Mouse (Mus musculus): ENCODE results near the gene Commd3. TPM values are rescaled to one million over a fixed set of nuclear protein-coding genes. Genes with fewer than 3 reads are reported as not detected.

The Commd3 gene
- polyA plus RNA-seq (2014; fragmentation: Nextera tagmentation; extraction: Ambion mirVana) = 202 and 219 TPM in 2 replicates

DNA sequence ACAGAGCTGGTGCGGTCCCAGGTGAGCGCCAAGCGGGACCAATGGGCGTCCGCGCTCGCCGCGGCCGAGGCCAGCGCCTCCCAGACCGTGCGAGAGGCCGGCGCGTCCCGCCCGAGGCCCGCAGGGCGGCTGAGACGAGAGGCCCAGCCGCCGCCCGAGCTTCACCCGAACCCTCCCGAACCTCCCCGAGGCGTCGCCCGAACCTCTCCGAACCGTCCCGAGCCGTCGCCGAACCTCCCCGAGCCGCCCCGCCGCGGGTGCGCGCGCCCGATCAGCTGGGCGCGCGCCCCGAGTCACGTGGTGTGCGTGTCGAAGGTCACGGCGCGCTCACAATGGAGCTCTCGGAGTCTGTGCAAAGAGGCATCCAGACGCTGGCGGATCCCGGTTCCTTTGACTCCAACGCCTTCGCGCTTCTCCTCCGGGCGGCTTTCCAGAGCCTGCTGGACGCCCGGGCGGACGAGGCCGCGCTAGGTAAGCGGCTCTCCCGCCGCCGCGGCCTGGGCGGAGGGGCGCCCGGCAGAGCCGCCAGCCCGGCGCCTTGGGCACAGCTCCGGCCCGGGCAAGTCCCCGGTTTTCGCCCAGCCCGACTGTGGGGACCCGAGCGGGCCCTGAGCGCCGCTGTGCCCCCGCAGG lies at the start of gene Commd3:
Commd3 (plus strand) TSS at position 252 of the 633 bp plus-strand sequence.
- H3K9ac ChIP-seq (replicated peaks; ENCODE audit: low read length) = peak within 1 kb of the TSS; percentile 99
- ATAC-seq (ENCODE audit: low FRiP score, low TSS enrichment) = peak; percentile 87
- H3K36me3 ChIP-seq (ENCODE audit: control insufficient read depth, insufficient read depth, low read length) = no peaks in the 10 kb centered on the region
- peak within 1 kb of the TSS; percentile 99 for H3K27ac ChIP-seq (replicated peaks; ENCODE audit: low read depth, low read length)
- WGBS = under 1% methylated on average over 91 of the region's 91 CpGs
- H3K4me3 ChIP-seq (replicated peaks; ENCODE audit: low read depth, low read length) = peak within 1 kb of the TSS; percentile 84
- no peaks in the 10 kb centered on the region for H3K9me3 ChIP-seq (ENCODE audit: control insufficient read depth, low read length)
- peaks cover 22% of the 10 kb centered on the region for H3K27me3 ChIP-seq (ENCODE audit: control insufficient read depth, insufficient read depth, low read length)
- H3K4me2 ChIP-seq (ENCODE audit: low read length) = peak within 1 kb of the TSS; percentile 90
- H3K4me1 ChIP-seq (ENCODE audit: control insufficient read depth, insufficient read depth, low read length) = peaks cover 12% of the 10 kb centered on the region; the same call in 1 of the 2 replicates
- DNase-seq = peak; percentile 97

DNA sequence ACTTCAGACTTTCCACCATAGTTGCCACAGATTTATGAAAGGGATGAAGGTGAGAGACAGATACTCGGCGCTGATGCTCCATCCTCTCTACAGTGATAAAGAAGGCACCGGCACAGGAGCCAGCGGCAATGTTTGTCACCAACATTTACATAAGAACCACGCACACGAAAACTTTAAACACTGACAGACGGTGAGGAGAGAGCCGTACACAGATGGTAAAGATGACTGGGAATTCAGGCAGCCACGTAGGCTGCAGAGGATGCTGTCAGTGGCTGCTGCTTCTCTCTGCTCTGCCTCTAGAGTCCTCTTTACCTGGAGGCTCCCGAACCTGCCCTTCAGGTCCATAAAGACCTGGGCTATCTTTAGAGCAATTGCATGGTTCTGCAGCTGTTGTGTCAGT lies 49.0 kb upstream of the Commd3 start:
- Histone ChIP-seq H3K4me3 (replicated peaks; ENCODE audit: low read depth, low read length) (no peak overlapping the region), H3K27ac (replicated peaks; ENCODE audit: low read depth, low read length) (no peak overlapping the region), H3K36me3 (ENCODE audit: control insufficient read depth, insufficient read depth, low read length) (no peaks in the 10 kb centered on the region), H3K9me3 (ENCODE audit: control insufficient read depth, low read length) (0 out of 2 replicates have a peak, but pooled peaks cover 3% of the 10 kb centered on the region), H3K4me2 (ENCODE audit: low read length) (no peak overlapping the region), H3K27me3 (ENCODE audit: control insufficient read depth, insufficient read depth, low read length) (no peaks in the 10 kb centered on the region), H3K4me1 (ENCODE audit: control insufficient read depth, insufficient read depth, low read length) (no peaks in the 10 kb centered on the region), H3K9ac (replicated peaks; ENCODE audit: low read length) (no peak overlapping the region)
- no peak for DNase-seq
- 71% methylated on average over 10 of the region's 10 CpGs for WGBS
- no peak for ATAC-seq (ENCODE audit: low FRiP score, low TSS enrichment)

GRCm38 (mm10) chr2:18630547-18630946 lies 41.6 kb upstream of the Commd3 start:
- H3K36me3 ChIP-seq (ENCODE audit: control insufficient read depth, insufficient read depth, low read length) = no peaks in the 10 kb centered on the region
- no peak for DNase-seq
- 0 out of 2 replicates have a peak, but pooled peaks cover 3% of the 10 kb centered on the region for H3K9me3 ChIP-seq (ENCODE audit: control insufficient read depth, low read length)
- H3K4me2 ChIP-seq (ENCODE audit: low read length) = no peak overlapping the region
- H3K9ac ChIP-seq (replicated peaks; ENCODE audit: low read length) = no peak overlapping the region
- no peaks in the 10 kb centered on the region for H3K27me3 ChIP-seq (ENCODE audit: control insufficient read depth, insufficient read depth, low read length)
- no peak overlapping the region for H3K27ac ChIP-seq (replicated peaks; ENCODE audit: low read depth, low read length)
- ATAC-seq (ENCODE audit: low FRiP score, low TSS enrichment) = no peak
- H3K4me3 ChIP-seq (replicated peaks; ENCODE audit: low read depth, low read length) = no peak overlapping the region
- H3K4me1 ChIP-seq (ENCODE audit: control insufficient read depth, insufficient read depth, low read length) = no peaks in the 10 kb centered on the region
- WGBS = 83% methylated on average over 5 of the region's 5 CpGs

- no peaks in the 10 kb centered on the region for H3K9me3 ChIP-seq (ENCODE audit: control insufficient read depth, low read length)
- no peak for ATAC-seq (ENCODE audit: low FRiP score, low TSS enrichment)
These were observed 37.1 kb upstream of the Commd3 start for GRCm38 (mm10) chr2:18635052-18635451.

DNA sequence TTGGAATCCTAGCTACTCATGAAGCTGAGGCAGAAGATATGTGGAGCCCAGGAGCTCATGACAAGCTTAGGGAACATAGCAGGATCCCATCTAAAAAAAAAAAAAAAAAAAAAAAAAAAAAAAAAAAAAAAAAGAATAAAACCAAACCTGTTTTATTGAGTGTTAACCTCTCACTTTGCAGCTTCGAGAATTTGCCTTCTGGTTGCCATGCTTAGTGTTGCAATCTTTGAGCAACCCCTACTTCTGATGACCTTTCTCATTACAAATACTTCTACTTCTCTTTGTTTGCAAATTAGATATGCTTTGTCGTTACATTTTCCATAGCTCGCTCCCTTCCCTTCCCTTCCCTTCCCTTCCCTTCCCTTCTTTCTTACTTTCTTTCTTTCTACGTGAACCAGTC lies 23.6 kb upstream of the Commd3 start:
- Histone ChIP-seq H3K9ac (replicated peaks; ENCODE audit: low read length) (no peak overlapping the region), H3K27me3 (ENCODE audit: control insufficient read depth, insufficient read depth, low read length) (no peaks in the 10 kb centered on the region), H3K36me3 (ENCODE audit: control insufficient read depth, insufficient read depth, low read length) (no peaks in the 10 kb centered on the region), H3K4me3 (replicated peaks; ENCODE audit: low read depth, low read length) (no peak overlapping the region), H3K4me1 (ENCODE audit: control insufficient read depth, insufficient read depth, low read length) (no peaks in the 10 kb centered on the region), H3K4me2 (ENCODE audit: low read length) (no peak overlapping the region), H3K9me3 (ENCODE audit: control insufficient read depth, low read length) (no peaks in the 10 kb centered on the region), H3K27ac (replicated peaks; ENCODE audit: low read depth, low read length) (no peak overlapping the region)
- DNase-seq (no peak), ATAC-seq (ENCODE audit: low FRiP score, low TSS enrichment) (no peak)
- WGBS = 74% methylated on average over 4 of the region's 4 CpGs

More at GRCm38 (mm10) chr2:18635052-18635451, 37.1 kb upstream of the Commd3 start:
- peak; percentile 61 for DNase-seq
- Histone ChIP-seq H3K9ac (replicated peaks; ENCODE audit: low read length) (no peak overlapping the region), H3K4me1 (ENCODE audit: control insufficient read depth, insufficient read depth, low read length) (no peaks in the 10 kb centered on the region), H3K27ac (replicated peaks; ENCODE audit: low read depth, low read length) (no peak overlapping the region), H3K36me3 (ENCODE audit: control insufficient read depth, insufficient read depth, low read length) (no peaks in the 10 kb centered on the region), H3K27me3 (ENCODE audit: control insufficient read depth, insufficient read depth, low read length) (no peaks in the 10 kb centered on the region), H3K4me2 (ENCODE audit: low read length) (no peak overlapping the region), H3K4me3 (replicated peaks; ENCODE audit: low read depth, low read length) (no peak overlapping the region)
- 80% methylated on average over 8 of the region's 8 CpGs for WGBS

- Histone ChIP-seq H3K4me3 (replicated peaks; ENCODE audit: low read depth, low read length) (no peak overlapping the region), H3K27me3 (ENCODE audit: control insufficient read depth, insufficient read depth, low read length) (no peaks in the 10 kb centered on the region), H3K9ac (replicated peaks; ENCODE audit: low read length) (no peak overlapping the region), H3K4me1 (ENCODE audit: control insufficient read depth, insufficient read depth, low read length) (no peaks in the 10 kb centered on the region), H3K36me3 (ENCODE audit: control insufficient read depth, insufficient read depth, low read length) (no peaks in the 10 kb centered on the region), H3K4me2 (ENCODE audit: low read length) (no peak overlapping the region), H3K27ac (replicated peaks; ENCODE audit: low read depth, low read length) (no peak overlapping the region), H3K9me3 (ENCODE audit: control insufficient read depth, low read length) (no peaks in the 10 kb centered on the region)
- ATAC-seq (ENCODE audit: low FRiP score, low TSS enrichment) (no peak), DNase-seq (no peak)
- WGBS = 82% methylated on average over 5 of the region's 5 CpGs
These were observed 17.4 kb upstream of the Commd3 start for GRCm38 (mm10) chr2:18654821-18655220.

GRCm38 (mm10) chr2:18664003-18664402 lies 8.2 kb upstream of the Commd3 start:
- Histone ChIP-seq H3K4me3 (replicated peaks; ENCODE audit: low read depth, low read length) (no peak overlapping the region), H3K27me3 (ENCODE audit: control insufficient read depth, insufficient read depth, low read length) (peaks cover 4% of the 10 kb centered on the region; the same call in 1 of the 2 replicates), H3K4me2 (ENCODE audit: low read length) (no peak overlapping the region), H3K9me3 (ENCODE audit: control insufficient read depth, low read length) (no peaks in the 10 kb centered on the region), H3K36me3 (ENCODE audit: control insufficient read depth, insufficient read depth, low read length) (no peaks in the 10 kb centered on the region), H3K9ac (replicated peaks; ENCODE audit: low read length) (no peak overlapping the region), H3K4me1 (ENCODE audit: control insufficient read depth, insufficient read depth, low read length) (no peaks in the 10 kb centered on the region), H3K27ac (replicated peaks; ENCODE audit: low read depth, low read length) (no peak overlapping the region)
- 94% methylated on average over 3 of the region's 3 CpGs for WGBS
- ATAC-seq (ENCODE audit: low FRiP score, low TSS enrichment) = no peak
- DNase-seq = no peak

GRCm38 (mm10) chr2:18671041-18671440 lies 1.1 kb upstream of the Commd3 start:
- WGBS = 6% methylated on average over 6 of the region's 6 CpGs
- peaks cover 22% of the 10 kb centered on the region for H3K27me3 ChIP-seq (ENCODE audit: control insufficient read depth, insufficient read depth, low read length)
- H3K4me3 ChIP-seq (replicated peaks; ENCODE audit: low read depth, low read length) = no peak overlapping the region
- H3K27ac ChIP-seq (replicated peaks; ENCODE audit: low read depth, low read length) = no peak overlapping the region
- peaks cover 11% of the 10 kb centered on the region; the same call in 1 of the 2 replicates for H3K4me1 ChIP-seq (ENCODE audit: control insufficient read depth, insufficient read depth, low read length)
- no peak overlapping the region for H3K9ac ChIP-seq (replicated peaks; ENCODE audit: low read length)
- H3K9me3 ChIP-seq (ENCODE audit: control insufficient read depth, low read length) = no peaks in the 10 kb centered on the region
- 0 out of 2 replicates have a peak overlapping the region, but pooled peaks have one; percentile 1 for H3K4me2 ChIP-seq (ENCODE audit: low read length)
- H3K36me3 ChIP-seq (ENCODE audit: control insufficient read depth, insufficient read depth, low read length) = no peaks in the 10 kb centered on the region
- DNase-seq = peak; percentile 50
- ATAC-seq (ENCODE audit: low FRiP score, low TSS enrichment) = no peak

- Histone ChIP-seq H3K9me3 (ENCODE audit: control insufficient read depth, low read length) (no peaks in the 10 kb centered on the region), H3K9ac (replicated peaks; ENCODE audit: low read length) (peak overlapping the region; percentile 99), H3K4me1 (ENCODE audit: control insufficient read depth, insufficient read depth, low read length) (peaks cover 12% of the 10 kb centered on the region; the same call in 1 of the 2 replicates), H3K27me3 (ENCODE audit: control insufficient read depth, insufficient read depth, low read length) (peaks cover 22% of the 10 kb centered on the region), H3K27ac (replicated peaks; ENCODE audit: low read depth, low read length) (peak overlapping the region; percentile 99), H3K4me2 (ENCODE audit: low read length) (peak overlapping the region; percentile 90), H3K36me3 (ENCODE audit: control insufficient read depth, insufficient read depth, low read length) (no peaks in the 10 kb centered on the region), H3K4me3 (replicated peaks; ENCODE audit: low read depth, low read length) (peak overlapping the region; percentile 84)
- 1% methylated on average over 11 of the region's 11 CpGs for WGBS
- ATAC-seq (ENCODE audit: low FRiP score, low TSS enrichment) = no peak
- peak; percentile 63 for DNase-seq
These were observed 581 bp downstream of the Commd3 start for GRCm38 (mm10) chr2:18672766-18673164.
